ENCODE assay signal across 9 mouse cellular contexts in the genomic region with DNA sequence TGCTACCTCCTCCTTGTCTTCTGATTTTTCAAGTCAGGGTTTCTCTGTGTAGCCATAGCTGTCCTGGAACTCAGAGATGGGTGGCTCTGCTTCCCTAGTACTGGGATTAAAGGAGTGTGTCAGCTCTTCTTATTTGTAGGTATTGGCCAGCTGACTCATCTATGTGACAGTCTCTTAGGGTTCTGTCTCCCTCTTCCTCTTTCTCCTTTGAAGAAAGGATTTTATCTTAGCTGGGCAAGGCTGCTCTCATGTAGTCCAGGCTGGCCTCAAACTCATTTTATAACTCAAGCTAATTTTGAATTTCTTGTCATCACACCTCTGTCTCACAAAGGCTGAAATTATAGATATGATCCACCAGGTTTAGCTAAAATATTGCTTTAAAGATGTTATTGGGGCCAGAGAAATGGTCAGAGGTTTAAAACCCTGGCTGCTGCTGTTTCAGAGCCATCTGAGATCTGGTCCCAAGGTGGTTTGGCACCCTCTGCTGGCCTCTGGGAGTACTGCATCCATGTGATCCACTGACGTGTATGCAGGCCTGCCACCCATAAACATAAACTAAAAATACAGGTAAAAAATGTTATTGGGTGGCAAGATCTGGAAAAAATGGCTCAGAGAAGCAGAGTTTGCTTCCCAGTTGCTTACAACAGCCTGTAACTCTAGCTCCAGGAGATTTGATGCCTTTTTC. TPM values are rescaled to one million over a fixed set of nuclear protein-coding genes. Genes with fewer than 3 reads are reported as not detected.
DNase-seq lines count a peak whose midpoint lies in the region; ATAC-seq lines count a peak whose summit lies in the region.
"Had no signal": no experiment of that assay in that cellular context is flagged by ENCODE, and none has a peak within 500 bp of the region (broad histone marks: within the 10 kb centered on the region; RNA-seq: fewer than 3 reads in every experiment).

No protein-coding gene starts in this region.

- H3K9ac ChIP-seq in forebrain, embryonic 13.5 days, result no peak overlapping the region
- H3K9ac ChIP-seq in hindbrain, embryonic 14.5 days, result no peak overlapping the region
- H3K9ac ChIP-seq: neural tube, embryonic 13.5 days had no signal

- DNase-seq in MN1 (ENCODE audit: low spot score), result peak; percentile 83
- DNase-seq in c-Kit-negative CD71-positive TER-119-positive erythroid progenitor cells, embryonic 14.5 days (ENCODE audit: low read depth, low spot score), result peak; percentile 68
- DNase-seq in hindbrain, embryonic 14.5 days (ENCODE audit: low spot score), result peak; percentile 88
- DNase-seq in left cerebral cortex, adult 11 months (ENCODE audit: low spot score), result peak; percentile 65
- DNase-seq in lung, postnatal 4 days, result peak; percentile 71 to 85
- DNase-seq in right cerebral cortex, postnatal 25 days, result peak; percentile 60
- DNase-seq in urinary bladder, postnatal 4 days (ENCODE audit: low spot score in 2 of 2), result peak; percentile 54 to 86

- no peaks in the 10 kb centered on the region for H3K9me3 ChIP-seq in forebrain, embryonic 13.5 days (replicated peaks)
- no peaks in the 10 kb centered on the region for H3K9me3 ChIP-seq in hindbrain, embryonic 14.5 days (ENCODE audit: control insufficient read depth, low read length)
- H3K9me3 ChIP-seq: neural tube, embryonic 13.5 days had no signal

- no peaks in the 10 kb centered on the region for H3K4me1 ChIP-seq in forebrain, embryonic 13.5 days
- H3K4me1 ChIP-seq in hindbrain, embryonic 14.5 days (replicated peaks; ENCODE audit: control insufficient read depth, insufficient read depth, low read length), result no peaks in the 10 kb centered on the region
- H3K4me1 ChIP-seq: neural tube, embryonic 13.5 days had no signal

- H3K4me2 ChIP-seq in forebrain, embryonic 13.5 days, result no peak overlapping the region
- H3K4me2 ChIP-seq in hindbrain, embryonic 14.5 days (replicated peaks), result no peak overlapping the region
- H3K4me2 ChIP-seq: neural tube, embryonic 13.5 days had no signal

- no peaks in the 10 kb centered on the region for H3K36me3 ChIP-seq in forebrain, embryonic 13.5 days (ENCODE audit: poor library complexity, severe bottlenecking)
- H3K36me3 ChIP-seq in hindbrain, embryonic 14.5 days (replicated peaks; ENCODE audit: control insufficient read depth, insufficient read depth), result no peaks in the 10 kb centered on the region
- H3K36me3 ChIP-seq: neural tube, embryonic 13.5 days had no signal

- ATAC-seq in forebrain, embryonic 13.5 days, result peak; percentile 67; the same call in 1 of the 2 replicates
- ATAC-seq in hindbrain, embryonic 14.5 days (ENCODE audit: low FRiP score), result peak; percentile 74; the same call in 1 of the 2 replicates

- WGBS in forebrain, embryonic 13.5 days, result 14% methylated on average over 1 of the region's 1 CpGs
- 12% methylated on average over 1 of the region's 1 CpGs for WGBS in hindbrain, embryonic 14.5 days

- no peak overlapping the region for H3K27ac ChIP-seq in forebrain, embryonic 13.5 days
- no peak overlapping the region for H3K27ac ChIP-seq in hindbrain, embryonic 14.5 days
- H3K27ac ChIP-seq: neural tube, embryonic 13.5 days had no signal

- no peaks in the 10 kb centered on the region for H3K27me3 ChIP-seq in forebrain, embryonic 13.5 days
- no peaks in the 10 kb centered on the region for H3K27me3 ChIP-seq in hindbrain, embryonic 14.5 days (ENCODE audit: control insufficient read depth, insufficient read depth, low read length)
- H3K27me3 ChIP-seq: neural tube, embryonic 13.5 days had no signal

- H3K4me3 ChIP-seq in forebrain, embryonic 13.5 days, result no peak overlapping the region
- H3K4me3 ChIP-seq in hindbrain, embryonic 14.5 days (replicated peaks; ENCODE audit: low read length), result no peak overlapping the region
- H3K4me3 ChIP-seq: neural tube, embryonic 13.5 days had no signal

RNA-seq across cellular contexts. Expression of a gene that starts 26.8 kb away (rescaled TPM):
- 167 and 187 TPM in 2 replicates for polyA plus RNA-seq in forebrain, embryonic 13.5 days (2015; fragmentation: Nextera tagmentation; extraction: Ambion mirVana)
- 340 and 353 TPM in 2 replicates for polyA plus RNA-seq in hindbrain, embryonic 14.5 days (2014; fragmentation: Nextera tagmentation; extraction: Ambion mirVana)
